Mouse (Mus musculus): ENCODE data around the gene Pmepa1. TPM values are rescaled to one million over a fixed set of nuclear protein-coding genes. Genes with fewer than 3 reads are reported as not detected.

Pmepa1 gene
- polyA plus RNA-seq, 1 experiment from 2014 or later, result 7.0 TPM

- Histone ChIP-seq H3K4me3 (ENCODE audit: low read depth, low read length) (no peak overlapping the region), H3K27me3 (ENCODE audit: control insufficient read depth, insufficient read depth, low read length) (no peaks in the 10 kb centered on the region), H3K36me3 (ENCODE audit: control insufficient read depth, insufficient read depth, low read length) (no peaks in the 10 kb centered on the region), H3K27ac (replicated peaks) (peak overlapping the region; percentile 90), H3K4me2 (replicated peaks; ENCODE audit: low read depth) (peak overlapping the region; percentile 17), H3K4me1 (replicated peaks; ENCODE audit: control insufficient read depth, insufficient read depth) (peaks cover 16% of the 10 kb centered on the region; the same call in 1 of the 2 replicates), H3K9ac (ENCODE audit: low read length) (no peak overlapping the region), H3K9me3 (ENCODE audit: control insufficient read depth, low read length) (no peaks in the 10 kb centered on the region)
- DNase-seq (ENCODE audit: low spot score), result no peak
- no peak for ATAC-seq (ENCODE audit: low FRiP score, low TSS enrichment)
- TF ChIP-seq EP300 (optimal IDR thresholded peaks at IDR 0.05) (no peak), CTCF (IDR thresholded peaks at IDR 0.05; ENCODE audit: low read depth) (no peak)
- 25% methylated on average over 1 of the region's 1 CpGs for WGBS
Observed at GRCm38 (mm10) chr2:173174569-173174968, 101.8 kb downstream of the Pmepa1 start.

Other genes with a start within 250 kb of the Pmepa1 start
- 0.07 TPM in 1 of 2 replicates, not detected in the other for gene Ctcfl, start 157.0 kb downstream of the Pmepa1 start, polyA plus RNA-seq (2015; fragmentation: Nextera tagmentation; extraction: Ambion mirVana)
- 0.59 and 0.70 TPM in 2 replicates for gene Pck1, start 123.5 kb downstream of the Pmepa1 start, polyA plus RNA-seq (2015; fragmentation: Nextera tagmentation; extraction: Ambion mirVana)
- gene Zbp1, start 57.6 kb downstream of the Pmepa1 start, polyA plus RNA-seq (2015; fragmentation: Nextera tagmentation; extraction: Ambion mirVana), result 4.6 and 5.0 TPM in 2 replicates
- gene 1700021F07Rik, start 246.1 kb upstream of the Pmepa1 start, polyA plus RNA-seq (2015; fragmentation: Nextera tagmentation; extraction: Ambion mirVana), result not detected in 2 replicates

Data from stomach, postnatal 0 days (tissue).